Mouse (Mus musculus): ENCODE data around the gene Enpp3.

GRCm38 (mm10) chr10:24735027-24735777 lies 107.4 kb downstream of the Enpp3 start:
- TF ChIP-seq CTCF (IDR thresholded peaks at IDR 0.05; ENCODE audit: low read depth) (no peak), EP300 (IDR thresholded peaks at IDR 0.05; ENCODE audit: low read depth) (no peak)
